Mouse (Mus musculus) stomach, embryonic 15.5 days (tissue): ENCODE data around the gene 4632433K11Rik. TPM values are rescaled to one million over a fixed set of nuclear protein-coding genes. Genes with fewer than 3 reads are reported as not detected.
A peak's percentile ranks its signal among the peaks of the same experiment; 100 is the strongest.

Experiments
- ATAC-seq: fragments of 200-750 bp; cut with Nextera tagmentation; 2 replicates; pipeline ENCODE4 v1.8.0; 2017; ENCODE audit warnings: low read depth, moderate number of reproducible peaks, moderate TSS enrichment; ENCODE audit not compliant: insufficient read depth, low FRiP score
- H3K27ac ChIP-seq: fragments of 300-500 bp; sonication (generic); 2 replicates; pipeline ENCODE4 v1.5.1; 2015; ENCODE audit warnings: mild to moderate bottlenecking, inconsistent platforms
- H3K27me3 ChIP-seq: fragments of 300-500 bp; sonication (generic); replicated peaks from 2 replicates; pipeline ENCODE4 v1.6.1; 2015; ENCODE audit warnings: inconsistent platforms
- H3K36me3 ChIP-seq: fragments of 300-500 bp; sonication (generic); 2 replicates; pipeline ENCODE4 v1.6.1; 2015; ENCODE audit warnings: inconsistent platforms
- H3K4me1 ChIP-seq: fragments of 300-500 bp; sonication (generic); 2 replicates; pipeline ENCODE4 v1.6.1; 2015; ENCODE audit warnings: inconsistent platforms
- H3K4me2 ChIP-seq: fragments of 300-500 bp; sonication (generic); 2 replicates; pipeline ENCODE4 v1.6.1; 2015; ENCODE audit warnings: mild to moderate bottlenecking, inconsistent platforms
- H3K4me3 ChIP-seq: fragments of 300-500 bp; sonication (generic); replicated peaks from 2 replicates; pipeline ENCODE4 v1.5.1; 2015; ENCODE audit warnings: inconsistent platforms
- H3K9ac ChIP-seq: fragments of 300-500 bp; sonication (generic); 2 replicates; pipeline ENCODE4 v1.6.1; 2015; ENCODE audit warnings: inconsistent platforms
- H3K9me3 ChIP-seq: fragments of 300-500 bp; sonication (generic); 2 replicates; pipeline ENCODE4 v1.6.1; 2016; ENCODE audit warnings: inconsistent platforms
- WGBS: fragments of 180-500 bp; shearing (Covaris S2); methylation state at CpG from one replicate; pipeline ENCODE4 v1.1.7; 2015; 5-methylcytosine and 5-hydroxymethylcytosine counted together
- polyA plus RNA-seq: library from polyadenylated mRNA; unstranded; fragments of >200 nt; fragmentation: Nextera tagmentation; extraction: Ambion mirVana; gene quantifications from 2 replicates; pipeline ENCODE4 v1.2.1, GENCODE M21; 2015

The 4632433K11Rik gene
- polyA plus RNA-seq, 1 experiment from 2014 or later = not detected

- peak overlapping the region; percentile 86 for H3K4me3 ChIP-seq
- H3K27me3 ChIP-seq = no peaks in the 10 kb centered on the region
- H3K4me2 ChIP-seq = peak overlapping the region; percentile 78
- H3K9ac ChIP-seq = peak overlapping the region; percentile 87
- no peaks in the 10 kb centered on the region for H3K9me3 ChIP-seq
- H3K4me1 ChIP-seq = peaks cover 12% of the 10 kb centered on the region
- 13% methylated on average over 6 of the region's 6 CpGs for WGBS
- peaks cover 44% of the 10 kb centered on the region for H3K36me3 ChIP-seq
- peak overlapping the region; percentile 95 for H3K27ac ChIP-seq
- no peak for ATAC-seq
Observed at GRCm38 (mm10) chr7:5080815-5081214, 46.9 kb downstream of the 4632433K11Rik start.

DNA sequence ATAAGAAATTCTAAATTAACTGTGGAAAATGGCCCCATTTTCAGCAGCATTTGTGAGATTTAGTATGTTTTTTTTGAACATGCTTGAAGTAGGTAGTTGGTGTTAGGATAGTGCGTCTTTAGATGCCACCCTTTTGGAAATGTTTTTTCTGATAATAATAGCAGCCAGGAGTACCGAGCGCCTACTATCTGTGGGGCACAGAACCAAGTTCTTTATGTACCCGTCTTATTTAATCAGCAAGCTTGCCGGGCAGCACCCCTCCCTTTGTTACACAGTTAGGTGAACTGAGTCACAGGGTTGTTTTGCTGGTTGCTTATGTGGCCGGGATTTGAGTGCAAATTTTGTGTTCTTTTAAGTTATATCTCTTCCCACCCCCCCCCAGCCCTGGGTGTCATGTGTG is 47.3 kb downstream of the 4632433K11Rik start:
- Histone ChIP-seq H3K4me3 (peak overlapping the region; percentile 86), H3K27ac (peak overlapping the region; percentile 95; the same call in 1 of the 2 replicates), H3K4me1 (peaks cover 12% of the 10 kb centered on the region), H3K9me3 (no peaks in the 10 kb centered on the region), H3K27me3 (no peaks in the 10 kb centered on the region), H3K9ac (peak overlapping the region; percentile 87; the same call in 1 of the 2 replicates), H3K36me3 (peaks cover 41% of the 10 kb centered on the region), H3K4me2 (peak overlapping the region; percentile 78)
- 0 out of 2 replicates have a peak, but pooled peaks have one; percentile 30 for ATAC-seq
- 56% methylated on average over 6 of the region's 6 CpGs for WGBS

GRCm38 (mm10) chr7:5081939-5082338 is 48.0 kb downstream of the 4632433K11Rik start:
- no peaks in the 10 kb centered on the region for H3K27me3 ChIP-seq
- H3K4me3 ChIP-seq = no peak overlapping the region; the same call in 1 of the 2 replicates
- H3K4me1 ChIP-seq = peaks cover 12% of the 10 kb centered on the region
- H3K4me2 ChIP-seq = peak overlapping the region; percentile 78
- peaks cover 34% of the 10 kb centered on the region for H3K36me3 ChIP-seq
- ATAC-seq = no peak
- H3K9ac ChIP-seq = no peak overlapping the region
- H3K27ac ChIP-seq = no peak overlapping the region
- H3K9me3 ChIP-seq = no peaks in the 10 kb centered on the region
- WGBS = 83% methylated on average over 2 of the region's 2 CpGs

DNA sequence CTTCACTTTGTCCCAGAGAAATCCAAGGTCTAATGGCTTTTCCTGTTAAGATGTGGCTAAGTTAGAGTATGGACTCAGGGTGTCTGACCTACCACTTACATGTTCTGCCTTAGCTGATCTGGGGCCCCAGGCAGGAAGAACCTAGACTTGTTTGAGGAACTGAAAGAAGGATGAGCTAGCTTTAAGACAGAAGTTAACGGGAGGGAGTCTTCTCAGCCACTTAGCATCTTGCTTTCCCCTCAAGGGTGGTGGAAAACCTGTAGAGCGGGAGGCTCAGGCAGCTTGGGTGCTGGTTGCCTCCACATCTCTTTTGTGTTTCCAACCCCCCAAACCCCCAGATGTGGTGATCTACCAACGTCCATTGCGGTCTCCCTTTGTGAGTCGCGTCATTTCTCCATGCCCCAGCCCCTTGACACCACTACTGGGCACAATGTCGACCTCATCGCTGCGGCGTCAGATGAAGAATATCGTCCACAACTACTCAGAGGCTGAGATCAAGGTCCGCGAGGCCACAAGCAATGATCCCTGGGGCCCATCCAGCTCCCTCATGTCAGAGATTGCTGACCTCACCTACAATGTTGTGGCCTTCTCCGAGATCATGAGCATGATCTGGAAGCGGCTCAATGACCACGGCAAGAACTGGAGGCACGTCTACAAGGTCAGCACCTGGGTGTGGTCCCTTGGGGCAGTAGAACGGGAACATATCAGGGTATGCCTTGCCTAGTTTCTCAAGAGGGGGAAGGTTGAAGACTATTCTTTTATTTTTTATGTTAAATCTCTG is 49.6 kb downstream of the 4632433K11Rik start:
- 0 out of 2 replicates have a peak overlapping the region, but pooled peaks have one; percentile 21 for H3K27ac ChIP-seq
- H3K9ac ChIP-seq = no peak overlapping the region

More for the DNA sequence above, 49.6 kb downstream of the 4632433K11Rik start:
- Histone ChIP-seq H3K4me3 (no peak overlapping the region), H3K4me1 (peaks cover 12% of the 10 kb centered on the region), H3K9me3 (no peaks in the 10 kb centered on the region), H3K36me3 (peaks cover 23% of the 10 kb centered on the region), H3K4me2 (no peak overlapping the region), H3K27me3 (no peaks in the 10 kb centered on the region)
- no peak for ATAC-seq
- WGBS = 84% methylated on average over 18 of the region's 18 CpGs

Other genes with a start within 250 kb of the 4632433K11Rik start
- 35.4 and 36.4 TPM in 2 replicates for gene Tmem238, start 244.5 kb upstream of the 4632433K11Rik start, polyA plus RNA-seq
- 309 and 356 TPM in 2 replicates for gene Rpl28, start 241.2 kb upstream of the 4632433K11Rik start, polyA plus RNA-seq
- gene Ube2s, start 221.5 kb upstream of the 4632433K11Rik start, polyA plus RNA-seq = 306 and 315 TPM in 2 replicates
- 0.36 and 0.44 TPM in 2 replicates for gene Shisa7, start 189.4 kb upstream of the 4632433K11Rik start, polyA plus RNA-seq
- gene Isoc2b, start 163.9 kb upstream of the 4632433K11Rik start, polyA plus RNA-seq = 12.9 and 14.4 TPM in 2 replicates
- gene Isoc2a, start 157.0 kb upstream of the 4632433K11Rik start, polyA plus RNA-seq = 1.1 and 1.3 TPM in 2 replicates
- not detected in 2 replicates for gene Gm36210, start 127.6 kb upstream of the 4632433K11Rik start, polyA plus RNA-seq
- 3.3 TPM in 2 replicates for gene Zfp628, start 118.9 kb upstream of the 4632433K11Rik start, polyA plus RNA-seq
- 4.3 and 4.5 TPM in 2 replicates for gene Nat14, start 112.1 kb upstream of the 4632433K11Rik start, polyA plus RNA-seq
- 2.1 and 3.5 TPM in 2 replicates for gene Ssc5d, start 108.3 kb upstream of the 4632433K11Rik start, polyA plus RNA-seq
- gene Sbk2, start 69.7 kb upstream of the 4632433K11Rik start, polyA plus RNA-seq = 0.22 and 0.30 TPM in 2 replicates
- gene Sbk3, start 63.0 kb upstream of the 4632433K11Rik start, polyA plus RNA-seq = not detected in 2 replicates
- 32.2 and 34.1 TPM in 2 replicates for gene Zfp579, start 38.0 kb upstream of the 4632433K11Rik start, polyA plus RNA-seq
- 16.0 and 16.4 TPM in 2 replicates for gene Zfp524, start 19.7 kb upstream of the 4632433K11Rik start, polyA plus RNA-seq
- 40.6 and 43.0 TPM in 2 replicates for gene Fiz1, start 19.4 kb upstream of the 4632433K11Rik start, polyA plus RNA-seq
- gene Gm44973, start 18.6 kb upstream of the 4632433K11Rik start, polyA plus RNA-seq = 1.5 and 2.0 TPM in 2 replicates
- gene Zfp865, start 13.7 kb upstream of the 4632433K11Rik start, polyA plus RNA-seq = 5.5 and 7.7 TPM in 2 replicates
- 19.2 and 20.8 TPM in 2 replicates for gene Ccdc106, start 13.6 kb upstream of the 4632433K11Rik start, polyA plus RNA-seq
- gene Zfp784, start 4.3 kb downstream of the 4632433K11Rik start, polyA plus RNA-seq = 5.4 and 6.0 TPM in 2 replicates
- gene Zfp580, start 17.4 kb downstream of the 4632433K11Rik start, polyA plus RNA-seq = 27.7 and 28.6 TPM in 2 replicates
- 118 and 124 TPM in 2 replicates for gene U2af2, start 28.0 kb downstream of the 4632433K11Rik start, polyA plus RNA-seq
- gene Epn1, start 46.1 kb downstream of the 4632433K11Rik start, polyA plus RNA-seq = 54.5 and 59.6 TPM in 2 replicates
- not detected in 2 replicates for gene Rfpl4, start 82.8 kb downstream of the 4632433K11Rik start, polyA plus RNA-seq
- gene Rasl2-9, start 91.8 kb downstream of the 4632433K11Rik start, polyA plus RNA-seq = 0.30 and 0.55 TPM in 2 replicates
- gene Vmn1r55, start 115.6 kb downstream of the 4632433K11Rik start, polyA plus RNA-seq = 0.01 TPM in 1 of 2 replicates, not detected in the other
- not detected in 2 replicates for gene Vmn1r56, start 162.6 kb downstream of the 4632433K11Rik start, polyA plus RNA-seq
- not detected in 2 replicates for gene Vmn1r57, start 184.4 kb downstream of the 4632433K11Rik start, polyA plus RNA-seq